Mouse (Mus musculus): ENCODE measurements around the gene Abca17. TPM values are rescaled to one million over a fixed set of nuclear protein-coding genes. Genes with fewer than 3 reads are reported as not detected.

Abca17 gene
- polyA plus RNA-seq, 1 experiment from 2014 or later = not detected

- Histone ChIP-seq H3K4me1 (replicated peaks) (no peaks in the 10 kb centered on the region), H3K36me3 (peaks cover 93% of the 10 kb centered on the region)
- ATAC-seq (ENCODE audit: insufficient number of reproducible peaks, insufficient read depth, low FRiP score, low TSS enrichment, low read depth) = no peak
Observed at GRCm38 (mm10) chr17:24243311-24243969, 107.4 kb downstream of the Abca17 start.

GRCm38 (mm10) chr17:24236921-24237320, 113.9 kb downstream of the Abca17 start:
- ATAC-seq (ENCODE audit: insufficient number of reproducible peaks, insufficient read depth, low FRiP score, low TSS enrichment, low read depth) = no peak
- Histone ChIP-seq H3K9ac (replicated peaks) (no peak overlapping the region), H3K4me2 (no peak overlapping the region), H3K4me1 (replicated peaks) (no peaks in the 10 kb centered on the region), H3K27me3 (no peaks in the 10 kb centered on the region), H3K9me3 (no peaks in the 10 kb centered on the region), H3K36me3 (peaks cover 100% of the 10 kb centered on the region), H3K27ac (no peak overlapping the region), H3K4me3 (replicated peaks) (no peak overlapping the region)
- WGBS = 95% methylated on average over 7 of the region's 7 CpGs

More at GRCm38 (mm10) chr17:24243311-24243969, 107.4 kb downstream of the Abca17 start:
- 90% methylated on average over 4 of the region's 4 CpGs for WGBS
- no peak overlapping the region for H3K27ac ChIP-seq
- peaks cover 13% of the 10 kb centered on the region for H3K9me3 ChIP-seq
- H3K27me3 ChIP-seq = no peaks in the 10 kb centered on the region
- H3K4me3 ChIP-seq (replicated peaks) = no peak overlapping the region
- no peak overlapping the region for H3K9ac ChIP-seq (replicated peaks)
- no peak overlapping the region for H3K4me2 ChIP-seq

- WGBS = 92% methylated on average over 1 of the region's 1 CpGs
- H3K4me2 ChIP-seq = no peak overlapping the region
- H3K4me3 ChIP-seq (replicated peaks) = no peak overlapping the region
- H3K27me3 ChIP-seq = no peaks in the 10 kb centered on the region
- no peaks in the 10 kb centered on the region for H3K4me1 ChIP-seq (replicated peaks)
- no peak for ATAC-seq (ENCODE audit: insufficient number of reproducible peaks, insufficient read depth, low FRiP score, low TSS enrichment, low read depth)
- no peaks in the 10 kb centered on the region for H3K9me3 ChIP-seq
- peaks cover 100% of the 10 kb centered on the region for H3K36me3 ChIP-seq
- H3K9ac ChIP-seq (replicated peaks) = no peak overlapping the region
- no peak overlapping the region for H3K27ac ChIP-seq
Observed at GRCm38 (mm10) chr17:24236479-24236878, 114.4 kb downstream of the Abca17 start.

GRCm38 (mm10) chr17:24227941-24228340, 122.9 kb downstream of the Abca17 start:
- Histone ChIP-seq H3K27me3 (no peaks in the 10 kb centered on the region), H3K4me1 (replicated peaks) (no peaks in the 10 kb centered on the region), H3K27ac (no peak overlapping the region), H3K4me3 (replicated peaks) (no peak overlapping the region), H3K9ac (replicated peaks) (no peak overlapping the region), H3K9me3 (no peaks in the 10 kb centered on the region), H3K4me2 (no peak overlapping the region), H3K36me3 (peaks cover 100% of the 10 kb centered on the region)
- 78% methylated on average over 7 of the region's 7 CpGs for WGBS
- no peak for ATAC-seq (ENCODE audit: insufficient number of reproducible peaks, insufficient read depth, low FRiP score, low TSS enrichment, low read depth)

- WGBS = 93% methylated on average over 8 of the region's 8 CpGs
- no peak for ATAC-seq (ENCODE audit: insufficient number of reproducible peaks, insufficient read depth, low FRiP score, low TSS enrichment, low read depth)
- no peak overlapping the region for H3K4me2 ChIP-seq
- no peak overlapping the region for H3K4me3 ChIP-seq (replicated peaks)
- H3K9ac ChIP-seq (replicated peaks) = no peak overlapping the region
- no peaks in the 10 kb centered on the region for H3K9me3 ChIP-seq
- no peaks in the 10 kb centered on the region for H3K4me1 ChIP-seq (replicated peaks)
- no peaks in the 10 kb centered on the region for H3K27me3 ChIP-seq
- H3K27ac ChIP-seq = no peak overlapping the region
- H3K36me3 ChIP-seq = peaks cover 95% of the 10 kb centered on the region
Observed at GRCm38 (mm10) chr17:24226721-24227120, 124.1 kb downstream of the Abca17 start.

- Histone ChIP-seq H3K4me3 (replicated peaks) (no peak overlapping the region), H3K27ac (no peak overlapping the region), H3K4me2 (no peak overlapping the region), H3K4me1 (replicated peaks) (peaks cover 4% of the 10 kb centered on the region; the same call in 1 of the 2 replicates), H3K9me3 (no peaks in the 10 kb centered on the region), H3K36me3 (peaks cover 86% of the 10 kb centered on the region), H3K27me3 (no peaks in the 10 kb centered on the region), H3K9ac (replicated peaks) (no peak overlapping the region)
- no peak for ATAC-seq (ENCODE audit: insufficient number of reproducible peaks, insufficient read depth, low FRiP score, low TSS enrichment, low read depth)
- WGBS = 94% methylated on average over 5 of the region's 5 CpGs
Observed at GRCm38 (mm10) chr17:24225851-24226250, 125.0 kb downstream of the Abca17 start.

GRCm38 (mm10) chr17:24224741-24225140, 126.1 kb downstream of the Abca17 start:
- ATAC-seq (ENCODE audit: insufficient number of reproducible peaks, insufficient read depth, low FRiP score, low TSS enrichment, low read depth) = no peak
- WGBS = 82% methylated on average over 10 of the region's 10 CpGs

GRCm38 (mm10) chr17:24223513-24223912, 127.4 kb downstream of the Abca17 start:
- H3K9me3 ChIP-seq = no peaks in the 10 kb centered on the region
- no peak for ATAC-seq (ENCODE audit: insufficient number of reproducible peaks, insufficient read depth, low FRiP score, low TSS enrichment, low read depth)
- no peak overlapping the region for H3K27ac ChIP-seq
- no peaks in the 10 kb centered on the region for H3K27me3 ChIP-seq
- WGBS = 89% methylated on average over 5 of the region's 5 CpGs
- no peak overlapping the region for H3K4me3 ChIP-seq (replicated peaks)
- H3K4me1 ChIP-seq (replicated peaks) = peaks cover 16% of the 10 kb centered on the region
- H3K4me2 ChIP-seq = no peak overlapping the region
- H3K36me3 ChIP-seq = peaks cover 68% of the 10 kb centered on the region
- no peak overlapping the region for H3K9ac ChIP-seq (replicated peaks)

More at GRCm38 (mm10) chr17:24224741-24225140, 126.1 kb downstream of the Abca17 start:
- Histone ChIP-seq H3K27ac (no peak overlapping the region), H3K4me2 (no peak overlapping the region), H3K4me3 (replicated peaks) (no peak overlapping the region), H3K36me3 (peaks cover 75% of the 10 kb centered on the region), H3K4me1 (replicated peaks) (peaks cover 9% of the 10 kb centered on the region), H3K27me3 (no peaks in the 10 kb centered on the region), H3K9ac (replicated peaks) (no peak overlapping the region), H3K9me3 (no peaks in the 10 kb centered on the region)

GRCm38 (mm10) chr17:24222653-24223052, 128.2 kb downstream of the Abca17 start:
- Histone ChIP-seq H3K36me3 (peaks cover 68% of the 10 kb centered on the region), H3K4me3 (replicated peaks) (no peak overlapping the region), H3K27ac (no peak overlapping the region), H3K9ac (replicated peaks) (no peak overlapping the region), H3K27me3 (no peaks in the 10 kb centered on the region), H3K4me2 (no peak overlapping the region), H3K9me3 (no peaks in the 10 kb centered on the region), H3K4me1 (replicated peaks) (peaks cover 16% of the 10 kb centered on the region)
- 70% methylated on average over 6 of the region's 6 CpGs for WGBS
- ATAC-seq (ENCODE audit: insufficient number of reproducible peaks, insufficient read depth, low FRiP score, low TSS enrichment, low read depth) = no peak

GRCm38 (mm10) chr17:24220435-24221411, 130.1 kb downstream of the Abca17 start, which contains the start of gene Tedc2:
Gene Tedc2 (minus strand): TSS chr17:24220851.
- H3K9ac ChIP-seq (replicated peaks) = peak within 1 kb of the TSS; percentile 82
- ATAC-seq (ENCODE audit: insufficient number of reproducible peaks, insufficient read depth, low FRiP score, low TSS enrichment, low read depth) = peak; percentile 87
- peak within 1 kb of the TSS; percentile 78 for H3K4me3 ChIP-seq (replicated peaks)
- H3K27me3 ChIP-seq = no peaks in the 10 kb centered on the region
- no peaks in the 10 kb centered on the region for H3K9me3 ChIP-seq
- peak within 1 kb of the TSS; percentile 94 for H3K4me2 ChIP-seq
- peak within 1 kb of the TSS; percentile 67 for H3K27ac ChIP-seq
- peaks cover 16% of the 10 kb centered on the region for H3K4me1 ChIP-seq (replicated peaks)
- 6% methylated on average over 41 of the region's 41 CpGs for WGBS
- peaks cover 68% of the 10 kb centered on the region for H3K36me3 ChIP-seq

- no peak overlapping the region for H3K4me2 ChIP-seq
- peaks cover 25% of the 10 kb centered on the region for H3K4me1 ChIP-seq (replicated peaks)
- no peak overlapping the region for H3K9ac ChIP-seq (replicated peaks)
- no peaks in the 10 kb centered on the region for H3K27me3 ChIP-seq
- H3K9me3 ChIP-seq = no peaks in the 10 kb centered on the region
- ATAC-seq (ENCODE audit: insufficient number of reproducible peaks, insufficient read depth, low FRiP score, low TSS enrichment, low read depth) = no peak
- H3K36me3 ChIP-seq = peaks cover 49% of the 10 kb centered on the region
- 72% methylated on average over 4 of the region's 4 CpGs for WGBS
- no peak overlapping the region for H3K27ac ChIP-seq
- H3K4me3 ChIP-seq (replicated peaks) = no peak overlapping the region
Observed at GRCm38 (mm10) chr17:24216836-24217235, 134.0 kb downstream of the Abca17 start.

Data from limb, embryonic 12.5 days (tissue).